Mouse (Mus musculus) CH12.LX (cell line): ENCODE results near the gene Tcf7l1. TPM values are rescaled to one million over a fixed set of nuclear protein-coding genes. Genes with fewer than 3 reads are reported as not detected.

ENCODE experiments used
- DNase-seq: peaks from one replicate; pipeline ENCODE4 v3.0.0-alpha.2; 2013; ENCODE audit errors: extremely low read depth
- H3K27ac ChIP-seq: 2 replicates; pipeline ENCODE4 v1.5.1; 2012; ENCODE audit warnings: low read depth, mild to moderate bottlenecking, control low read depth, moderate library complexity; ENCODE audit not compliant: insufficient read depth
- H3K27me3 ChIP-seq: replicated peaks from 2 replicates; pipeline ENCODE3; 2012; ENCODE audit warnings: inconsistent platforms
- H3K36me3 ChIP-seq, 2 experiments: replicated peaks in 1 of 2; 2 replicates each; pipeline versions ENCODE3 to v1.6.1; 2012; ENCODE audit warnings: inconsistent platforms in 1 of 2, low read length in 1 of 2, mild to moderate bottlenecking in 1 of 2, mixed read lengths in 1 of 2, moderate library complexity in 1 of 2; ENCODE audit not compliant: control insufficient read depth in 1 of 2, insufficient read depth in 1 of 2
- H3K4me1 ChIP-seq, 2 experiments: 2 replicates each; pipeline ENCODE4 v1.6.1; 2012; ENCODE audit warnings: inconsistent platforms in 1 of 2, moderate library complexity in 1 of 2; ENCODE audit not compliant: insufficient read depth in 2 of 2, control insufficient read depth in 1 of 2
- H3K4me2 ChIP-seq: 2 replicates; pipeline ENCODE4 v1.6.1; 2012; ENCODE audit warnings: low read depth, mild to moderate bottlenecking, control low read depth; ENCODE audit not compliant: poor library complexity, insufficient read depth, severe bottlenecking
- H3K4me3 ChIP-seq, 3 experiments: fragments of 150-350 bp in 1 of 3; sonication (generic) in 1 of 3; replicated peaks in 1 of 3; 2 replicates each; pipeline versions ENCODE3 to v1.5.1; 2011 to 2012; ENCODE audit warnings: low read depth in 2 of 3, low read length in 2 of 3, mild to moderate bottlenecking in 2 of 3, moderate library complexity in 2 of 3, control low read depth in 1 of 3, improper control_type of control experiment in 1 of 3, inconsistent platforms in 1 of 3, mixed read lengths in 1 of 3; ENCODE audit not compliant: poor library complexity in 1 of 3
- H3K79me2 ChIP-seq: replicated peaks from 2 replicates; pipeline ENCODE4 v1.6.1; 2012; ENCODE audit warnings: mild to moderate bottlenecking, moderate library complexity; ENCODE audit not compliant: control insufficient read depth, poor library complexity, insufficient read depth, severe bottlenecking; ENCODE audit errors: extremely low read depth
- H3K9ac ChIP-seq: 2 replicates; pipeline ENCODE4 v1.6.1; 2012; ENCODE audit warnings: low read depth, mild to moderate bottlenecking, control low read depth, moderate library complexity; ENCODE audit not compliant: insufficient read depth
- H3K9me3 ChIP-seq: replicated peaks from 2 replicates; pipeline ENCODE3; 2012; ENCODE audit warnings: low read length, inconsistent platforms, mixed read lengths
- BHLHE40 ChIP-seq: IDR thresholded peaks from 2 replicates; pipeline ENCODE4 v1.6.1; 2011; ENCODE audit warnings: mild to moderate bottlenecking, low read depth, low read length, improper control_type of control experiment
- CHD1 ChIP-seq: IDR thresholded peaks from 2 replicates; pipeline ENCODE4 v1.6.1; 2012; ENCODE audit warnings: low read depth, low read length, improper control_type of control experiment, inconsistent platforms
- CHD2 ChIP-seq: IDR thresholded peaks from 2 replicates; pipeline ENCODE4 v1.6.1; 2011; ENCODE audit warnings: low read length, improper control_type of control experiment
- CTCF ChIP-seq, 2 experiments: IDR thresholded peaks in 1 of 2; conservative IDR thresholded peaks in 1 of 2; 2 replicates each; pipeline ENCODE4 v1.5.1; 2011 to 2012; ENCODE audit warnings: low read depth in 2 of 2, low read length in 2 of 2, improper control_type of control experiment in 1 of 2, inconsistent platforms in 1 of 2, mild to moderate bottlenecking in 1 of 2, moderate library complexity in 1 of 2
- E2F4 ChIP-seq: IDR thresholded peaks from 2 replicates; pipeline ENCODE4 v1.6.1; 2011; ENCODE audit warnings: low read depth, low read length, improper control_type of control experiment; ENCODE audit not compliant: insufficient replicate concordance
- ELF1 ChIP-seq: IDR thresholded peaks from 2 replicates; pipeline ENCODE4 v1.6.1; 2014; ENCODE audit warnings: low read depth, mild to moderate bottlenecking, inconsistent platforms, low read length, improper control_type of control experiment
- EP300 ChIP-seq: IDR thresholded peaks from 2 replicates; pipeline ENCODE4 v1.6.1; 2011; ENCODE audit warnings: low read length, improper control_type of control experiment
- ETS1 ChIP-seq: conservative IDR thresholded peaks from 2 replicates; pipeline ENCODE4 v1.6.1; 2012; ENCODE audit warnings: low read depth, mild to moderate bottlenecking, inconsistent platforms, low read length, improper control_type of control experiment, moderate library complexity
- GABPA ChIP-seq: IDR thresholded peaks from 2 replicates; pipeline ENCODE4 v1.6.1; 2012; ENCODE audit warnings: low read depth, low read length, improper control_type of control experiment, inconsistent platforms; ENCODE audit not compliant: insufficient replicate concordance
- HCFC1 ChIP-seq: IDR thresholded peaks from 2 replicates; pipeline ENCODE4 v1.6.1; 2012; ENCODE audit warnings: low read depth, mild to moderate bottlenecking, inconsistent platforms, low read length, improper control_type of control experiment
- IRF4 ChIP-seq: IDR thresholded peaks from 2 replicates; pipeline ENCODE4 v1.6.1; 2014; ENCODE audit warnings: low read depth, mild to moderate bottlenecking, inconsistent platforms, low read length, improper control_type of control experiment
- JUN ChIP-seq: IDR thresholded peaks from 2 replicates; pipeline ENCODE4 v1.6.1; 2011; ENCODE audit warnings: low read depth, mild to moderate bottlenecking, low read length, improper control_type of control experiment, moderate library complexity; ENCODE audit not compliant: insufficient read depth
- JUND ChIP-seq: conservative IDR thresholded peaks from 2 replicates; pipeline ENCODE4 v1.6.1; 2011; ENCODE audit warnings: low read depth, low read length, improper control_type of control experiment
- KAT2A ChIP-seq: IDR thresholded peaks from 2 replicates; pipeline ENCODE4 v1.6.1; 2012; ENCODE audit warnings: low read length, improper control_type of control experiment, inconsistent platforms; ENCODE audit not compliant: insufficient replicate concordance
- MAFK ChIP-seq: IDR thresholded peaks from 2 replicates; pipeline ENCODE4 v1.6.1; 2011; ENCODE audit warnings: low read length, improper control_type of control experiment; ENCODE audit not compliant: insufficient replicate concordance
- MAX ChIP-seq: IDR thresholded peaks from 2 replicates; pipeline ENCODE4 v1.6.1; 2011; ENCODE audit warnings: low read length, improper control_type of control experiment
- MAZ ChIP-seq: IDR thresholded peaks from 2 replicates; pipeline ENCODE4 v1.6.1; 2012; ENCODE audit warnings: low read depth, mild to moderate bottlenecking, inconsistent platforms, low read length, improper control_type of control experiment, moderate library complexity
- MEF2A ChIP-seq: IDR thresholded peaks from 2 replicates; pipeline ENCODE4 v1.6.1; 2014; ENCODE audit warnings: low read depth, mild to moderate bottlenecking, inconsistent platforms, low read length, improper control_type of control experiment, borderline replicate concordance
- MXI1 ChIP-seq: IDR thresholded peaks from 2 replicates; pipeline ENCODE4 v1.6.1; 2011; ENCODE audit warnings: mild to moderate bottlenecking, low read depth, low read length, improper control_type of control experiment
- MYC ChIP-seq: IDR thresholded peaks from 2 replicates; pipeline ENCODE4 v1.6.1; 2011; ENCODE audit warnings: low read depth, mild to moderate bottlenecking, improper control_type of control experiment, low read length
- NELFE ChIP-seq: IDR thresholded peaks from 2 replicates; pipeline ENCODE4 v1.6.1; 2011; ENCODE audit warnings: low read depth, low read length, improper control_type of control experiment
- NRF1 ChIP-seq: IDR thresholded peaks from 2 replicates; pipeline ENCODE4 v1.6.1; 2014; ENCODE audit warnings: low read depth, mild to moderate bottlenecking, inconsistent platforms, low read length, improper control_type of control experiment, moderate library complexity
- PAX5 ChIP-seq: IDR thresholded peaks from 2 replicates; pipeline ENCODE4 v1.6.1; 2012; ENCODE audit warnings: low read length, inconsistent platforms, mixed read lengths
- POLR2A ChIP-seq: IDR thresholded peaks from 2 replicates; pipeline ENCODE4 v1.6.1; 2011; ENCODE audit warnings: low read depth, mild to moderate bottlenecking, improper control_type of control experiment, low read length
- POLR2AphosphoS2 ChIP-seq: IDR thresholded peaks from 2 replicates; pipeline ENCODE4 v1.6.1; 2011; ENCODE audit warnings: low read depth, low read length, improper control_type of control experiment
- RAD21 ChIP-seq: IDR thresholded peaks from 2 replicates; pipeline ENCODE4 v1.6.1; 2011; ENCODE audit warnings: low read depth, mild to moderate bottlenecking, low read length, improper control_type of control experiment, moderate library complexity
- RCOR1 ChIP-seq: conservative IDR thresholded peaks from 2 replicates; pipeline ENCODE4 v1.6.1; 2012; ENCODE audit warnings: low read depth, mild to moderate bottlenecking, inconsistent platforms, low read length, improper control_type of control experiment
- SIN3A ChIP-seq: IDR thresholded peaks from 2 replicates; pipeline ENCODE4 v1.6.1; 2012; ENCODE audit warnings: low read length, improper control_type of control experiment, inconsistent platforms
- SMC3 ChIP-seq: IDR thresholded peaks from 2 replicates; pipeline ENCODE4 v1.6.1; 2011; ENCODE audit warnings: low read depth, low read length, improper control_type of control experiment
- TBP ChIP-seq: conservative IDR thresholded peaks from 2 replicates; pipeline ENCODE4 v1.6.1; 2011; ENCODE audit warnings: low read depth, low read length, improper control_type of control experiment
- TCF12 ChIP-seq: IDR thresholded peaks from 2 replicates; pipeline ENCODE4 v1.6.1; 2014; ENCODE audit warnings: low read depth, mild to moderate bottlenecking, inconsistent platforms, low read length, improper control_type of control experiment
- UBTF ChIP-seq: IDR thresholded peaks from 2 replicates; pipeline ENCODE4 v1.6.1; 2012; ENCODE audit warnings: low read depth, mild to moderate bottlenecking, inconsistent platforms, low read length, improper control_type of control experiment, moderate library complexity
- USF1 ChIP-seq: IDR thresholded peaks from 2 replicates; pipeline ENCODE4 v1.6.1; 2014; ENCODE audit warnings: low read depth, mild to moderate bottlenecking, inconsistent platforms, low read length, improper control_type of control experiment
- USF2 ChIP-seq: conservative IDR thresholded peaks from 2 replicates; pipeline ENCODE4 v1.6.1; 2011; ENCODE audit warnings: low read depth, low read length, improper control_type of control experiment
- ZC3H11A ChIP-seq: IDR thresholded peaks from 2 replicates; pipeline ENCODE4 v1.6.1; 2012; ENCODE audit warnings: low read depth, mild to moderate bottlenecking, inconsistent platforms, low read length, improper control_type of control experiment
- ZKSCAN1 ChIP-seq: IDR thresholded peaks from 2 replicates; pipeline ENCODE4 v1.6.1; 2012; ENCODE audit warnings: low read depth, inconsistent platforms, low read length, improper control_type of control experiment, borderline replicate concordance
- ZMIZ1 ChIP-seq: IDR thresholded peaks from 2 replicates; pipeline ENCODE4 v1.6.1; 2012; ENCODE audit warnings: low read depth, mild to moderate bottlenecking, inconsistent platforms, low read length, improper control_type of control experiment
- ZNF384 ChIP-seq: IDR thresholded peaks from 2 replicates; pipeline ENCODE4 v1.6.1; 2012; ENCODE audit warnings: low read depth, low read length, improper control_type of control experiment, inconsistent platforms
- dilution Hi-C: fragments of 300-500 bp; cut with MboI; formaldehyde crosslinking; loops from 2 replicates; pipeline ENCODE4 v1.14.3; 2020; ENCODE audit warnings: low sequenced_read_pairs; ENCODE audit not compliant: extremely low pct_unique_long_range_greater_than_20kb, extremely low pct_ligation_motif_present
- in situ Hi-C: fragments of 300-500 bp; cut with MboI; formaldehyde crosslinking; loops from 3 replicates; pipeline ENCODE4 v1.14.3; 2019; ENCODE audit warnings: low sequenced_read_pairs, low pct_ligation_motif_present, low pct_unique_long_range_greater_than_20kb, mixed read lengths
- polyA plus RNA-seq: library from polyadenylated mRNA; unstranded; fragments of >175 nt; gene quantifications from 2 replicates; pipeline ENCODE4 v1.2.1, GENCODE M21; 2012; ENCODE audit warnings: low read depth; ENCODE audit not compliant: insufficient read length
- total RNA-seq, 2 experiments: library from RNA; depleted of rRNA; stranded (reverse); fragments of 300-350 nt in 1 of 2; fragments of >200 nt in 1 of 2; gene quantifications; 2 replicates each; pipeline ENCODE4 v1.2.3; 2012 to 2014

Gene Tcf7l1
- total and polyA plus RNA-seq, 3 experiments: 0.13 to 9.9 (median 0.47) TPM

- Histone ChIP-seq H3K9ac (peak within 1 kb of the TSS; percentile 99), H3K4me3 (peak within 1 kb of the TSS; percentile 94 to 99 (median 98)), H3K27me3 (no peaks in the 10 kb centered on the region), H3K9me3 (no peaks in the 10 kb centered on the region), H3K79me2 (peaks cover 31% of the 10 kb centered on the region), H3K27ac (peak within 1 kb of the TSS; percentile 64), H3K36me3 (peaks cover 17 to 33% of the 10 kb centered on the region in 2 experiments), H3K4me1 (peaks cover 7 to 28% of the 10 kb centered on the region in 2 experiments), H3K4me2 (peak within 1 kb of the TSS; percentile 98)
- peak; percentile 81 for TF ChIP-seq ZMIZ1
- TF ChIP-seq CTCF (conservative IDR thresholded peaks at IDR 0.05 in 1 of 2, IDR thresholded peaks at IDR 0.05 in 1 of 2; ENCODE audit: low read depth in 2 of 2, low read length in 2 of 2): no peak
- no peak for TF ChIP-seq CHD1
- peak; percentile 96 for TF ChIP-seq BHLHE40
- TF ChIP-seq POLR2A: peak; percentile 95
- peak; percentile 96 for TF ChIP-seq ELF1
- peak; percentile 52 for TF ChIP-seq NRF1
- TF ChIP-seq UBTF: no peak
- peak; percentile 81 for TF ChIP-seq MAZ
- no peak for TF ChIP-seq RCOR1
- no peak for TF ChIP-seq RAD21
- no peak for TF ChIP-seq PAX5
- 0 out of 2 replicates have a peak, but pooled peaks have one; percentile 22 for TF ChIP-seq ETS1
- no peak for TF ChIP-seq ZNF384
- TF ChIP-seq TCF12: peak; percentile 79
- TF ChIP-seq E2F4: no peak
- TF ChIP-seq MAX: peak; percentile 67
- TF ChIP-seq POLR2AphosphoS2: peak; percentile 70; the same call in 1 of the 2 replicates
- TF ChIP-seq MAFK: no peak
- no peak for TF ChIP-seq USF1
- no peak for TF ChIP-seq MYC
- TF ChIP-seq EP300: no peak
- TF ChIP-seq SIN3A: peak; percentile 93
- peak; percentile 83; the same call in 1 of the 2 replicates for TF ChIP-seq KAT2A
- TF ChIP-seq USF2: no peak
- TF ChIP-seq SMC3: no peak
- TF ChIP-seq TBP: peak; percentile 77; the same call in 1 of the 2 replicates
- no peak; the same call in 1 of the 2 replicates for TF ChIP-seq GABPA
- TF ChIP-seq HCFC1: peak; percentile 92
- TF ChIP-seq MXI1: 0 out of 2 replicates have a peak, but pooled peaks have one; percentile 22
- no peak for TF ChIP-seq JUN
- TF ChIP-seq ZKSCAN1: no peak
- TF ChIP-seq CHD2: peak; percentile 92
- no peak for TF ChIP-seq JUND
- no peak; the same call in 1 of the 2 replicates for TF ChIP-seq IRF4
- TF ChIP-seq NELFE: peak; percentile 91
- TF ChIP-seq MEF2A: no peak
- no peak for TF ChIP-seq ZC3H11A
- dilution Hi-C loops (no loop called here), in situ Hi-C loops (no loop called here)
- DNase-seq: peak; percentile 93
These were observed 172.3 kb downstream of the Tcf7l1 start, which contains the start of gene Tgoln1 for GRCm38 (mm10) chr6:72616643-72617288. Tgoln1 (minus strand) TSS chr6:72617000.
